Mouse (Mus musculus) lung, adult 2 months (tissue): ENCODE measurements at regions not wholly inside any gene's neighbourhood (a gene's known extent, or its start where the extent isn't known, plus 50 kb on each side); places are given as distances from the start of the nearest gene placed in this dataset.

ENCODE experiments used
- DNase-seq: peaks from one replicate; pipeline ENCODE4 v3.0.0; 2022
- H3K4me1 ChIP-seq: fragments of 200-500 bp; 2 replicates; pipeline ENCODE4 v1.6.1; 2011; ENCODE audit warnings: low read length; ENCODE audit not compliant: control insufficient read depth, insufficient read depth
- H3K4me3 ChIP-seq: fragments of 200-500 bp; replicated peaks from 2 replicates; pipeline ENCODE3; 2011; ENCODE audit warnings: low read depth, mild to moderate bottlenecking, control low read depth, low read length; ENCODE audit errors: extremely low read depth
- CTCF ChIP-seq: fragments of 200-500 bp; IDR thresholded peaks from 2 replicates; pipeline ENCODE4 v1.5.1; 2011; ENCODE audit warnings: mild to moderate bottlenecking, low read length, control low read depth; ENCODE audit not compliant: insufficient read depth
- POLR2A ChIP-seq: fragments of 200-500 bp; IDR thresholded peaks from 2 replicates; pipeline ENCODE4 v1.6.1; 2011; ENCODE audit warnings: low read depth, mild to moderate bottlenecking, control low read depth, low read length, borderline replicate concordance; ENCODE audit errors: extremely low read depth
- WGBS: fragments of 180-500 bp; shearing (Covaris S2); methylation state at CpG from one replicate; pipeline ENCODE4 v1.1.7; 2018; 5-methylcytosine and 5-hydroxymethylcytosine counted together

- WGBS = 44% methylated on average over 3 of the region's 3 CpGs
Observed at GRCm38 (mm10) chr3:103451971-103452370, 123.1 kb upstream of the Syt6 start.

GRCm38 (mm10) chr3:103463760-103464159 is 111.3 kb upstream of the Syt6 start:
- peaks cover 17% of the 10 kb centered on the region for H3K4me1 ChIP-seq
- WGBS = 50% methylated on average over 4 of the region's 4 CpGs
- no peak for DNase-seq
- TF ChIP-seq POLR2A (no peak), CTCF (no peak)
- H3K4me3 ChIP-seq = no peak overlapping the region

More at GRCm38 (mm10) chr3:103451971-103452370, 123.1 kb upstream of the Syt6 start:
- H3K4me3 ChIP-seq = no peak overlapping the region
- no peak for TF ChIP-seq POLR2A
- no peak for TF ChIP-seq CTCF
- DNase-seq = no peak
- H3K4me1 ChIP-seq = no peaks in the 10 kb centered on the region; the same call in 1 of the 2 replicates

DNA sequence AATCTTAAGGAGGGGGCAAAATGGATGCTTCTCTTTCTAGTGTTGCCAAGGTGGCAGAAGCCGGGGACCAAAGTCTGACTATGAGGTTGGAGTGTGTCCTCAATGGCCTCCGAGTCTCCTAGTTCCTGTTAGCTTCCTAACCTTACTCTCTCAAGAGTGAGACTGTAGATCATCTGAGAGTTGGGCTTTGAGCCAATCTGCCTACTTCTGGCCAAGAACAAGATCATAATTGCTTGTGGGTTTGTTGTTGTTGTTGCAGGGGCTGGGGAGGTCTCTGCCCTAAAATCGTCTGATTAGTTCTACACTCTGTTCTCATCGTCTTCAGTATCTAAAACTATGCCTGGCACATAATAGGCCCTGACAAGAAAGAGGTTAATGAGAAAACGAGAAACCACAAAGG is 110.8 kb upstream of the Syt6 start:
- TF ChIP-seq CTCF (no peak), POLR2A (no peak)
- DNase-seq = no peak
- WGBS = 47% methylated on average over 5 of the region's 5 CpGs
- H3K4me1 ChIP-seq = peaks cover 17% of the 10 kb centered on the region
- no peak overlapping the region for H3K4me3 ChIP-seq

DNA sequence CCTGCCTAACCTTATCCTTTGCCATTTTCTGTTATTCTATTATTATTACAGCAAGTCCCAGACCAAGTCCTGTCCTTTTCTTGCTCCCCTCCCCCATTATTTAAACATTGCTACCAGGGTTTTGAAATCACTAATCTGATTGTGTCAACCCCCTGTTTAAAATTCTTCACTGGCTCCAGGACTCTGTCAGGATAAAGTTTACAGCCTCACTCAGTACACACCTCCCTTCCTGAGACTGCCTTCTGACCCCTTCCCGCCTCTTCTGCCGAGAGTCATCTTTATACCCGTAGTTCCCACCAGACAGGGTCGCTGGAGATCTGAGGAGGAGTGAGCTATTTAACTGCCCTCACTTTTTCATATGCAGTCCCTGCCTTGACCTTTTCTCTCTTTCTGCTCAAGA is 110.3 kb upstream of the Syt6 start:
- H3K4me3 ChIP-seq = no peak overlapping the region
- no peak for DNase-seq
- 25% methylated on average over 4 of the region's 4 CpGs for WGBS
- TF ChIP-seq POLR2A = no peak
- TF ChIP-seq CTCF = no peak
- peaks cover 17% of the 10 kb centered on the region for H3K4me1 ChIP-seq

GRCm38 (mm10) chr3:103465132-103465690 is 109.8 kb upstream of the Syt6 start:
- no peak overlapping the region for H3K4me3 ChIP-seq
- TF ChIP-seq POLR2A (no peak), CTCF (no peak)
- DNase-seq = no peak
- 57% methylated on average over 7 of the region's 7 CpGs for WGBS
- H3K4me1 ChIP-seq = peaks cover 17% of the 10 kb centered on the region

GRCm38 (mm10) chr3:103465948-103466347 is 109.1 kb upstream of the Syt6 start:
- Histone ChIP-seq H3K4me1 (peaks cover 17% of the 10 kb centered on the region), H3K4me3 (no peak overlapping the region)
- WGBS = 52% methylated on average over 2 of the region's 2 CpGs
- no peak for DNase-seq
- TF ChIP-seq CTCF = no peak
- TF ChIP-seq POLR2A = no peak

DNA sequence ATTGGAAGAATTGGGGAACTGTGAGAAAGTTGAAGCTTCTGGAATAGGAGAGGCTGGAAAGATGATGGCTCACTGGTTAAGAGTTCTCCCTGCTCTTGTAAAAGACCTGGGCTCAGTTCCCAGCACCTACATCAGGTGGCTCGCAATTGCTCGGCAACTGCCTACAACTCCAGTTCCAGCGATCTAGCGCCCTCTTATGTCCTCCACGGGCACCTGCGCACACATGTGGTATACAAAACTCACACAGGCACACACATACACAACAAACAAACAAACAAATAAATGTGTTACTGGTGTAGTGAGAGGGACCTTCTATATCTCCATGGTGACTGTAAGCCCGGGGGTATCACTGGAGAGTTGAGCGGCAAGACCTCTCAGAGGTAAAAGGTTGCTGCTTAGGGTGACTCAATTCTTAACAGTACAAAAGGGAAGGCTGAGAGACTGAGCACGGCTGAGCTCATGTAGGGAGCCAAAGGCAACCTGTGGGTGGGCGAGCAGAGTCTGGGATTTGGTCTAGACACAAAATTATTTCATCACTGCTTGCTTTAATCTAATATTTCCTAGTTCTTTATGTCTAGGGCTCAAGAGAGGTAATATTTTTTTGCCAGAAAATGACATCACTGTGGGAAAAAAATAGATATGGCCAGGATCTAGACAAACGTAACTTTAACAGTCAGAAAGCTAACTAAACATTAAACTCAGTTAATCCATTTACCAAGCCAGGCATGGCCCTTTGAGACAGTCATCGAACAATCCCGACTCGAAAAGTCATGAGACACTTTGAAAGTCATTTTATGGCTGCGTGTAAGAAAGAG is 104.2 kb upstream of the Syt6 start:
- no peak for DNase-seq
- 90% methylated on average over 15 of the region's 15 CpGs for WGBS
- H3K4me1 ChIP-seq = peaks cover 4% of the 10 kb centered on the region; the same call in 1 of the 2 replicates
- TF ChIP-seq CTCF (no peak), POLR2A (no peak)
- H3K4me3 ChIP-seq = no peak overlapping the region

DNA sequence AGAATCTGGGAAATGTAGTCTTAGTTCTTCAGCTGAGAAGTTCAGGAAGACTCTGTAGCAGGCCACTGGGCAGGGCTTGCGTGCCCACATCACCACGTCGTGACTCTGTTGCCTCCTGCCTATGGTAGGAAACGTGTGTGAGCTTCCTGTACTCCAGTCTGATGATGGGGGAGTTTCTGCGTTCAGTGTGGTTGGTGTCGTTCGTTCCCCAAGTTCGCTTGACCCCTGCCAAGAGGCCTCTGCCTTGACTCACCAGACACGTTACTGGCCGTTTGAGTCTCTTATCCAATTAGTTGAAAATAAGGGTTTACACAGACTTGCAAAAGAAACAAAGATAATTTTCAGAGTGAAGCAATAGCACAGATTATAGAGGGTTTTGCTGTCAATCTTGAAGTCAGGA is 102.4 kb upstream of the Syt6 start:
- TF ChIP-seq CTCF (no peak), POLR2A (no peak)
- H3K4me3 ChIP-seq = no peak overlapping the region
- H3K4me1 ChIP-seq = no peaks in the 10 kb centered on the region
- no peak for DNase-seq
- 57% methylated on average over 10 of the region's 10 CpGs for WGBS

GRCm38 (mm10) chr3:103473336-103473735 is 101.7 kb upstream of the Syt6 start:
- Histone ChIP-seq H3K4me3 (no peak overlapping the region), H3K4me1 (no peaks in the 10 kb centered on the region)
- DNase-seq = no peak
- no peak for TF ChIP-seq CTCF
- no peak for TF ChIP-seq POLR2A
- 53% methylated on average over 2 of the region's 2 CpGs for WGBS
